In genomic region chr14:54233559-54234143, GRCm38 (mm10) we compare ENCODE assay signal across 10 mouse cellular contexts. TPM values are rescaled to one million over a fixed set of nuclear protein-coding genes. Genes with fewer than 3 reads are reported as not detected.
DNase-seq lines count a peak whose midpoint lies in the region; ATAC-seq and TF ChIP-seq lines count a peak whose summit lies in the region.
"Had no signal": no experiment of that assay in that cellular context is flagged by ENCODE, and none has a peak within 500 bp of the region (broad histone marks: within the 10 kb centered on the region; RNA-seq: fewer than 3 reads in every experiment).

No protein-coding gene starts in this region.

- 57% methylated on average over 16 of the region's 16 CpGs for WGBS in kidney, embryonic 16.5 days
- 72% methylated on average over 16 of the region's 16 CpGs for WGBS in embryonic facial prominence, embryonic 14.5 days
- 72% methylated on average over 16 of the region's 16 CpGs for WGBS in limb, embryonic 12.5 days

- peaks cover 34% of the 10 kb centered on the region for H3K4me1 ChIP-seq in kidney, embryonic 16.5 days (ENCODE audit: insufficient read depth, low read length)
- peaks cover 79% of the 10 kb centered on the region for H3K4me1 ChIP-seq in E14TG2a.4 (replicated peaks; ENCODE audit: low read depth, low read length)
- H3K4me1 ChIP-seq in embryonic facial prominence, embryonic 14.5 days (ENCODE audit: control insufficient read depth, insufficient read depth, low read length), result peaks cover 11% of the 10 kb centered on the region; the same call in 1 of the 2 replicates
- H3K4me1 ChIP-seq in limb, embryonic 12.5 days (replicated peaks), result peaks cover 27% of the 10 kb centered on the region

- no peak overlapping the region for H3K4me3 ChIP-seq in kidney, embryonic 16.5 days (ENCODE audit: low read length)
- peak overlapping the region; percentile 56 for H3K4me3 ChIP-seq in E14TG2a.4 (replicated peaks; ENCODE audit: low read length)
- H3K4me3 ChIP-seq in embryonic facial prominence, embryonic 14.5 days (ENCODE audit: low read depth, low read length), result no peak overlapping the region
- no peak overlapping the region for H3K4me3 ChIP-seq in limb, embryonic 12.5 days (replicated peaks)
- H3K4me3 ChIP-seq: myocyte had no signal

- H3K36me3 ChIP-seq in kidney, embryonic 16.5 days (ENCODE audit: insufficient read depth, low read length), result peaks cover 8% of the 10 kb centered on the region; the same call in 1 of the 2 replicates
- peaks cover 31% of the 10 kb centered on the region for H3K36me3 ChIP-seq in E14TG2a.4 (ENCODE audit: insufficient read depth, low read length)
- H3K36me3 ChIP-seq in embryonic facial prominence, embryonic 14.5 days (ENCODE audit: control insufficient read depth, insufficient read depth, low read length), result peaks cover 26% of the 10 kb centered on the region; the same call in 1 of the 2 replicates
- peaks cover 24% of the 10 kb centered on the region for H3K36me3 ChIP-seq in limb, embryonic 12.5 days

- H3K9ac ChIP-seq in kidney, embryonic 16.5 days (replicated peaks; ENCODE audit: low read length), result 0 out of 2 replicates have a peak overlapping the region, but pooled peaks have one; percentile 2
- no peak overlapping the region for H3K9ac ChIP-seq in embryonic facial prominence, embryonic 14.5 days (ENCODE audit: low read depth, low read length)
- H3K9ac ChIP-seq in limb, embryonic 12.5 days (replicated peaks), result 0 out of 2 replicates have a peak overlapping the region, but pooled peaks have one; percentile 27

- no peaks in the 10 kb centered on the region for H3K27me3 ChIP-seq in kidney, embryonic 16.5 days (ENCODE audit: insufficient read depth, low read length)
- no peaks in the 10 kb centered on the region for H3K27me3 ChIP-seq in E14TG2a.4 (ENCODE audit: insufficient read depth, low read length)
- no peaks in the 10 kb centered on the region for H3K27me3 ChIP-seq in embryonic facial prominence, embryonic 14.5 days (replicated peaks; ENCODE audit: control insufficient read depth, insufficient read depth, low read length)
- H3K27me3 ChIP-seq in limb, embryonic 12.5 days, result no peaks in the 10 kb centered on the region

- no peaks in the 10 kb centered on the region for H3K9me3 ChIP-seq in kidney, embryonic 16.5 days (ENCODE audit: low read length)
- no peaks in the 10 kb centered on the region for H3K9me3 ChIP-seq in E14TG2a.4 (ENCODE audit: low read length)
- H3K9me3 ChIP-seq in embryonic facial prominence, embryonic 14.5 days (ENCODE audit: control insufficient read depth, low read length), result no peaks in the 10 kb centered on the region
- no peaks in the 10 kb centered on the region for H3K9me3 ChIP-seq in limb, embryonic 12.5 days

- no peak for ATAC-seq in kidney, embryonic 16.5 days (ENCODE audit: low FRiP score, low TSS enrichment)
- ATAC-seq in embryonic facial prominence, embryonic 14.5 days (ENCODE audit: low read depth), result no peak; the same call in 1 of the 2 replicates
- no peak for ATAC-seq in limb, embryonic 12.5 days (ENCODE audit: insufficient number of reproducible peaks, insufficient read depth, low FRiP score, low TSS enrichment, low read depth)

- H3K27ac ChIP-seq in kidney, embryonic 16.5 days (ENCODE audit: low read length), result peak overlapping the region; percentile 82
- peak overlapping the region; percentile 70 for H3K27ac ChIP-seq in embryonic facial prominence, embryonic 14.5 days (replicated peaks; ENCODE audit: low read depth, low read length)
- peak overlapping the region; percentile 54 for H3K27ac ChIP-seq in limb, embryonic 12.5 days

- intact Hi-C loops in left cerebral cortex, postnatal 4 days (cut with DNase I), result no loop called here

- DNase-seq in kidney, postnatal 25 days, result no peak
- no peak for DNase-seq in embryonic facial prominence, embryonic 14.5 days (ENCODE audit: low spot score)
- no peak for DNase-seq in left cerebral cortex, adult 8-10 months (ENCODE audit: low spot score in 2 of 2)
- no peak for DNase-seq in left cerebral cortex, postnatal 4 days
- no peak for DNase-seq in retina, postnatal 1 day
- DNase-seq: cerebellum, postnatal 10 days had no signal

- peak overlapping the region; percentile 8; the same call in 1 of the 2 replicates for H3K4me2 ChIP-seq in kidney, embryonic 16.5 days (replicated peaks; ENCODE audit: low read depth, low read length)
- no peak overlapping the region for H3K4me2 ChIP-seq in embryonic facial prominence, embryonic 14.5 days (ENCODE audit: low read depth, low read length)
- peak overlapping the region; percentile 13; the same call in 1 of the 2 replicates for H3K4me2 ChIP-seq in limb, embryonic 12.5 days

- no peak for TF ChIP-seq CTCF in E14TG2a.4 (conservative IDR thresholded peaks at IDR 0.05; ENCODE audit: low read length)

RNA-seq across cellular contexts. Expression of gene Dad1, which starts 20.3 kb away (rescaled TPM):
- 422 and 474 TPM in 2 replicates for polyA plus RNA-seq in kidney, embryonic 16.5 days (2015; fragmentation: Nextera tagmentation; extraction: Ambion mirVana)
- 400 and 436 TPM in 2 replicates for polyA plus RNA-seq in embryonic facial prominence, embryonic 14.5 days (2014; fragmentation: Nextera tagmentation; extraction: Ambion mirVana)
- polyA plus RNA-seq in limb, embryonic 12.5 days (2016; fragmentation: Nextera tagmentation; extraction: Ambion mirVana), result 240 and 247 TPM in 2 replicates
- 100 to 1,000 TPM; 107 to 115 (median 113) TPM for total RNA-seq in left cerebral cortex, adult 8-10 months (2022)
- total RNA-seq in left cerebral cortex, postnatal 4 days (2021), result 100 to 1,000 TPM; 103 to 114 TPM

RNA-seq across cellular contexts. Expression of gene Abhd4, which starts 20.3 kb away (rescaled TPM):
- polyA plus RNA-seq in kidney, embryonic 16.5 days (2015; fragmentation: Nextera tagmentation; extraction: Ambion mirVana), result 80.3 and 86.2 TPM in 2 replicates
- 59.0 and 63.5 TPM in 2 replicates for polyA plus RNA-seq in embryonic facial prominence, embryonic 14.5 days (2014; fragmentation: Nextera tagmentation; extraction: Ambion mirVana)
- polyA plus RNA-seq in limb, embryonic 12.5 days (2016; fragmentation: Nextera tagmentation; extraction: Ambion mirVana), result 37.6 and 42.5 TPM in 2 replicates
- total RNA-seq in left cerebral cortex, adult 8-10 months (2022), result 10 to 100 TPM; 53.6 to 66.2 (median 59.0) TPM
- total RNA-seq in left cerebral cortex, postnatal 4 days (2021), result 10 to 100 TPM; 37.1 to 38.9 TPM

RNA-seq across cellular contexts. Expression of gene Olfr49, which starts 51.1 kb away (rescaled TPM):
- not detected in 2 replicates for polyA plus RNA-seq in kidney, embryonic 16.5 days (2015; fragmentation: Nextera tagmentation; extraction: Ambion mirVana)
- 0.04 TPM in 1 of 2 replicates, not detected in the other for polyA plus RNA-seq in embryonic facial prominence, embryonic 14.5 days (2014; fragmentation: Nextera tagmentation; extraction: Ambion mirVana)
- polyA plus RNA-seq in limb, embryonic 12.5 days (2016; fragmentation: Nextera tagmentation; extraction: Ambion mirVana), result not detected in 2 replicates
- not detected for total RNA-seq in left cerebral cortex, adult 8-10 months (2022)
- not detected for total RNA-seq in left cerebral cortex, postnatal 4 days (2021)
- polyA plus RNA-seq: myocyte had no signal
